Mouse (Mus musculus) midbrain, embryonic 10.5 days (tissue): ENCODE data around the gene Mrgpra4. TPM values are rescaled to one million over a fixed set of nuclear protein-coding genes. Genes with fewer than 3 reads are reported as not detected.

Source experiments
- DNase-seq: peaks from one replicate; pipeline ENCODE4 v3.0.0-alpha.2; 2017; ENCODE audit warnings: low spot score
- H3K27ac ChIP-seq: fragments of 300-500 bp; sonication (generic); replicated peaks from 2 replicates; pipeline ENCODE4 v1.5.1; 2016; ENCODE audit warnings: mild to moderate bottlenecking
- H3K27me3 ChIP-seq: fragments of 300-500 bp; sonication (generic); 2 replicates; pipeline ENCODE4 v1.6.1; 2016; ENCODE audit warnings: low read depth, mild to moderate bottlenecking; ENCODE audit not compliant: poor library complexity, severe bottlenecking
- H3K36me3 ChIP-seq: fragments of 300-500 bp; sonication (generic); 2 replicates; pipeline ENCODE4 v1.6.1; 2016; ENCODE audit warnings: mild to moderate bottlenecking, moderate library complexity
- H3K4me1 ChIP-seq: fragments of 300-500 bp; sonication (generic); 2 replicates; pipeline ENCODE4 v1.6.1; 2016
- H3K4me3 ChIP-seq: fragments of 300-500 bp; sonication (generic); 2 replicates; pipeline ENCODE4 v1.5.1; 2016; ENCODE audit warnings: mild to moderate bottlenecking, moderate library complexity
- H3K9me3 ChIP-seq: fragments of 300-500 bp; sonication (generic); replicated peaks from 2 replicates; pipeline ENCODE4 v1.6.1; 2016; ENCODE audit warnings: mild to moderate bottlenecking
- WGBS: fragments of 180-500 bp; shearing (Covaris S2); methylation state at CpG from one replicate; pipeline ENCODE4 v1.1.7; 2016; 5-methylcytosine and 5-hydroxymethylcytosine counted together
- polyA plus RNA-seq: library from polyadenylated mRNA; unstranded; fragments of >200 nt; fragmentation: Nextera tagmentation; extraction: Ambion mirVana; gene quantifications from 2 replicates; pipeline ENCODE4 v1.2.1, GENCODE M21; 2016

Mrgpra4 gene
- polyA plus RNA-seq, result not detected in 2 replicates

DNA sequence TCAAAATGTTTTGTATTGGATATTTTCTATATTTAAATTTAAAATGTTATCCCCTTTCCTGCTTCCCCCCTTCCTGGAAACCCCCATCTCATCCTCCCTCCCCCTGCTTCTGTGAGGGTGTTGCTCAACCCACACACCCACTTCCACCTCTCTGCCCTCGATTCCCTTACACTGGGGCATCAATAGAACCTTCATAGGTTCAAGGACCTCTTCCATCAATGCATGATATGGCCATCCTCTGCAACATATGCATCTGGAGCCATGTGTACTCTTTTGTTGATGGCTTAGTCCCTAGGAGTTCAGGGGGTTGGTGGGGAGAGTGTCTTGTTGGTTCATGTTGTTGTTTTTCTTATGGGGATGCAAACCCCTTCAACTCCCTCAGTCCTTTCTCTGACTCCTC lies at the start of gene Mrgpra4:
TSS of gene Mrgpra4 (minus strand) at position 101 of the 400 bp plus-strand sequence.
- 76% methylated on average over 1 of the region's 1 CpGs for WGBS
- DNase-seq, result no peak
- Histone ChIP-seq H3K27ac (no peak within 1 kb of the TSS), H3K36me3 (no peaks in the 10 kb centered on the region), H3K4me3 (no peak within 1 kb of the TSS), H3K27me3 (no peaks in the 10 kb centered on the region), H3K4me1 (no peaks in the 10 kb centered on the region), H3K9me3 (no peaks in the 10 kb centered on the region; the same call in 1 of the 2 replicates)

DNA sequence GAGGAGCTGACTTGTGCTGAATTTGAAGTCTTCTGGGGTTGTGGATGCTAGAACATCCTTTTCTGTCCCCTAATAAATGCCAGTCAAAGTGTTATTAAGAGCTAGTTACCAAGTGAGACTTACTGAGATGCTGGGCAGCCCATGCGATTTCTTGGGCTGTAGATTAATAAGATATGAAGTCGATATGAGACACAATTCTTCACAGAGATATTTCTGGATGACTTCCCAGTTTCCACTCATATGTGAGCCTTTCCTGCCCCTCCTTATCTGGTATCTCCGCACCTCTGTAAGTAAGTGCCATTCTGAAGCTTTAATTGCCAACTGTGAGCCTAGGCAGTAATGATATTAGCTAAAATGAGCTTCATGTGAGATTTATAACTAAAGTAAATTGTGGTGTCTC lies 45.6 kb upstream of the Mrgpra4 start, which contains the start of gene Mrgprx1:
TSS of gene Mrgprx1 (minus strand) at position 101 of the 400 bp plus-strand sequence.
- Histone ChIP-seq H3K27ac (no peak within 1 kb of the TSS), H3K36me3 (no peaks in the 10 kb centered on the region), H3K4me1 (peaks cover 8% of the 10 kb centered on the region), H3K4me3 (no peak within 1 kb of the TSS), H3K27me3 (no peaks in the 10 kb centered on the region), H3K9me3 (no peaks in the 10 kb centered on the region)
- no peak for DNase-seq
- WGBS, result 88% methylated on average over 3 of the region's 3 CpGs

- H3K4me1 ChIP-seq, result peaks cover 4% of the 10 kb centered on the region
- no peak for DNase-seq
- no peaks in the 10 kb centered on the region for H3K27me3 ChIP-seq
- no peaks in the 10 kb centered on the region for H3K9me3 ChIP-seq
- no peaks in the 10 kb centered on the region for H3K36me3 ChIP-seq
- no peak overlapping the region for H3K27ac ChIP-seq
- no peak overlapping the region for H3K4me3 ChIP-seq
- WGBS, result 43% methylated on average over 2 of the region's 2 CpGs
Observed at GRCm38 (mm10) chr7:48017874-48018273, 36.0 kb upstream of the Mrgpra4 start.

GRCm38 (mm10) chr7:47995689-47996088 lies 13.8 kb upstream of the Mrgpra4 start:
- H3K4me1 ChIP-seq, result no peaks in the 10 kb centered on the region
- DNase-seq, result no peak
- WGBS, result 87% methylated on average over 3 of the region's 3 CpGs
- H3K9me3 ChIP-seq, result 0 out of 2 replicates have a peak, but pooled peaks cover 3% of the 10 kb centered on the region
- H3K4me3 ChIP-seq, result no peak overlapping the region
- H3K36me3 ChIP-seq, result no peaks in the 10 kb centered on the region
- no peak overlapping the region for H3K27ac ChIP-seq
- H3K27me3 ChIP-seq, result no peaks in the 10 kb centered on the region

DNA sequence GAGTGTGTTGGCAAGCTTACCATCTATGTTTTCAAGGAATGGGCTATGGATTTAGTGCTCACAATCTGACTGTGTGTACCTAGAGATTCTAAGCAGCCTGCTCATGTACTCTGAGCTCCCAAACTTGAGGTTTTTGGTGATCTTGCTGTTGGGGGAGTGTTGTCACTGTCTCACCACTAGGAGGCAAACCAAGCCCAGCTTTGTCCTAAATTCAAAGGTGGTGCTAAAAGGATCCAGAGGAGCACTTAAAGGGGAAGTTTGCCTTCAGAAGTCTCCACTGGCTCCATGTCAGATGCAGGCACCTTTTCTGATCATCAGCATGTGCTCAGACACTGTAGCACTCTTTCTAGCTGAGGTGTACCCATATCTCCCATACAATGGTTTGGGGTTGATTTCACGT lies 4.9 kb upstream of the Mrgpra4 start:
- Histone ChIP-seq H3K27me3 (no peaks in the 10 kb centered on the region), H3K4me3 (no peak overlapping the region)
- 63% methylated on average over 1 of the region's 1 CpGs for WGBS

More for the DNA sequence above, 4.9 kb upstream of the Mrgpra4 start:
- Histone ChIP-seq H3K9me3 (no peaks in the 10 kb centered on the region), H3K4me1 (no peaks in the 10 kb centered on the region), H3K36me3 (no peaks in the 10 kb centered on the region), H3K27ac (no peak overlapping the region)
- DNase-seq, result peak; percentile 12

Other genes starting within 250 kb of the Mrgpra4 start
- gene Mrgprx1, start 45.5 kb upstream of the Mrgpra4 start, polyA plus RNA-seq, result not detected in 2 replicates
- not detected in 2 replicates for gene Mrgprb5, start 186.9 kb upstream of the Mrgpra4 start, polyA plus RNA-seq
- not detected in 2 replicates for gene Mrgprb4, start 217.2 kb upstream of the Mrgpra4 start, polyA plus RNA-seq